Mouse (Mus musculus) ES-Bruce4 (cell line): ENCODE measurements around the gene Syt16.

Source experiments
- CTCF ChIP-seq: IDR thresholded peaks from one replicate; pipeline ENCODE4 v1.8.1; 2011; ENCODE audit warnings: low read depth, low read length
- POLR2A ChIP-seq: IDR thresholded peaks from one replicate; pipeline ENCODE4 v1.8.1; 2011; ENCODE audit warnings: low read length; ENCODE audit not compliant: insufficient read depth

- TF ChIP-seq CTCF, result no peak
- no peak for TF ChIP-seq POLR2A
Measured at GRCm38 (mm10) chr12:74238806-74239205, 241.3 kb downstream of the Syt16 start.
